Comparison of ENCODE assay signal across 11 mouse cellular contexts in genomic region chr4:154586334-154586733, GRCm38 (mm10). TPM values are rescaled to one million over a fixed set of nuclear protein-coding genes. Genes with fewer than 3 reads are reported as not detected.
DNase-seq lines count a peak whose midpoint lies in the region; ATAC-seq and TF ChIP-seq lines count a peak whose summit lies in the region.
"Had no signal": no experiment of that assay in that cellular context is flagged by ENCODE, and none has a peak within 500 bp of the region (broad histone marks: within the 10 kb centered on the region; RNA-seq: fewer than 3 reads in every experiment).

No protein-coding gene starts in this region.

- no peaks in the 10 kb centered on the region for H3K36me3 ChIP-seq in embryonic facial prominence, embryonic 11.5 days (replicated peaks; ENCODE audit: control insufficient read depth, insufficient read depth, low read depth, low read length)
- no peaks in the 10 kb centered on the region for H3K36me3 ChIP-seq in intestine, embryonic 14.5 days (ENCODE audit: control insufficient read depth, insufficient read depth, low read length)

- no peak overlapping the region; the same call in 1 of the 2 replicates for H3K9ac ChIP-seq in embryonic facial prominence, embryonic 11.5 days (replicated peaks; ENCODE audit: low read length)
- H3K9ac ChIP-seq in intestine, embryonic 14.5 days (ENCODE audit: low read length), result no peak overlapping the region

- TF ChIP-seq CTCF in gastrocnemius, adult 2 months (IDR thresholded peaks at IDR 0.05), result no peak
- no peak for TF ChIP-seq CTCF in layer of hippocampus, adult 2 months (conservative IDR thresholded peaks at IDR 0.05)

- peak overlapping the region; percentile 51; the same call in 1 of the 2 replicates for H3K27ac ChIP-seq in gastrocnemius, adult 2 months
- peak overlapping the region; percentile 76 for H3K27ac ChIP-seq in layer of hippocampus, adult 2 months
- H3K27ac ChIP-seq in embryonic facial prominence, embryonic 11.5 days (replicated peaks; ENCODE audit: low read depth, low read length), result peak overlapping the region; percentile 63
- H3K27ac ChIP-seq in intestine, embryonic 14.5 days (ENCODE audit: low read depth), result no peak overlapping the region

- WGBS in embryonic facial prominence, embryonic 11.5 days, result 52% methylated on average over 11 of the region's 11 CpGs
- 77% methylated on average over 11 of the region's 11 CpGs for WGBS in intestine, embryonic 14.5 days

- no peak overlapping the region for H3K4me3 ChIP-seq in gastrocnemius, adult 2 months
- no peak overlapping the region for H3K4me3 ChIP-seq in layer of hippocampus, adult 2 months
- H3K4me3 ChIP-seq in embryonic facial prominence, embryonic 11.5 days (ENCODE audit: low read depth, low read length), result no peak overlapping the region
- no peak overlapping the region for H3K4me3 ChIP-seq in intestine, embryonic 14.5 days (ENCODE audit: low read depth, low read length)

- ATAC-seq in embryonic facial prominence, embryonic 11.5 days (replicated peaks; ENCODE audit: insufficient number of reproducible peaks, low FRiP score, low TSS enrichment, low read depth), result peak; percentile 29
- peak; percentile 65 for ATAC-seq in intestine, embryonic 14.5 days (replicated peaks; ENCODE audit: low FRiP score, low TSS enrichment, low read depth)

- no peak for DNase-seq in gastrocnemius, adult 2 months
- DNase-seq in gastrocnemius, postnatal 14 days, result no peak
- no peak for DNase-seq in layer of hippocampus, adult 2 months (ENCODE audit: low spot score in 2 of 2)
- no peak for DNase-seq in layer of hippocampus, postnatal 10 days (ENCODE audit: low spot score in 2 of 2)
- DNase-seq in embryonic facial prominence, embryonic 11.5 days (ENCODE audit: low spot score), result peak; percentile 51
- no peak for DNase-seq in intestine, embryonic 14.5 days (ENCODE audit: low spot score)
- DNase-seq in adrenal gland, postnatal 36 days, result no peak
- no peak for DNase-seq in thymus, postnatal 10 days (ENCODE audit: low spot score in 2 of 2)
- DNase-seq: adrenal gland, adult 8-10 months; cerebellum, adult 9-11 months; kidney, adult 11 months had no signal

- peak overlapping the region; percentile 10; the same call in 1 of the 2 replicates for H3K4me2 ChIP-seq in embryonic facial prominence, embryonic 11.5 days (ENCODE audit: low read depth, low read length)
- H3K4me2 ChIP-seq in intestine, embryonic 14.5 days (ENCODE audit: low read length), result no peak overlapping the region

- H3K27me3 ChIP-seq in embryonic facial prominence, embryonic 11.5 days (ENCODE audit: control insufficient read depth, insufficient read depth, low read length), result no peaks in the 10 kb centered on the region
- no peaks in the 10 kb centered on the region for H3K27me3 ChIP-seq in intestine, embryonic 14.5 days (replicated peaks; ENCODE audit: control insufficient read depth, insufficient read depth, low read length)

- intact Hi-C loops in gastrocnemius, adult 2 months (cut with DNase I), result no loop called here
- intact Hi-C loops in gastrocnemius, postnatal 14 days (cut with DNase I; ENCODE audit: low total_unique reads), result no loop called here

- no peaks in the 10 kb centered on the region for H3K9me3 ChIP-seq in embryonic facial prominence, embryonic 11.5 days (replicated peaks; ENCODE audit: control insufficient read depth, low read length)
- H3K9me3 ChIP-seq in intestine, embryonic 14.5 days (ENCODE audit: control insufficient read depth, low read length), result no peaks in the 10 kb centered on the region

- peaks cover 25% of the 10 kb centered on the region for H3K4me1 ChIP-seq in embryonic facial prominence, embryonic 11.5 days (ENCODE audit: control insufficient read depth, insufficient read depth, low read length)
- H3K4me1 ChIP-seq in intestine, embryonic 14.5 days (replicated peaks; ENCODE audit: control insufficient read depth, insufficient read depth, low read length), result peaks cover 11% of the 10 kb centered on the region

RNA-seq across cellular contexts. Expression of gene Prdm16, which starts 50.3 kb away (rescaled TPM):
- total RNA-seq in gastrocnemius, adult 2 months (2021), result 1 to 10 TPM; 2.2 to 3.0 TPM
- total RNA-seq in gastrocnemius, postnatal 14 days (2021), result 1 to 10 TPM; 1.2 to 3.5 TPM
- total RNA-seq in layer of hippocampus, adult 2 months (2021), result 10 to 100 TPM; 10.8 to 11.5 TPM
- 10 to 100 TPM in 1 of 2 experiments, 1 to 10 TPM in 1; 9.8 to 13.5 TPM for total RNA-seq in layer of hippocampus, postnatal 10 days (2021)
- polyA plus RNA-seq in embryonic facial prominence, embryonic 11.5 days (2014; fragmentation: Nextera tagmentation; extraction: Ambion mirVana), result 22.3 and 28.3 TPM in 2 replicates
- polyA plus RNA-seq in intestine, embryonic 14.5 days (2014; fragmentation: Nextera tagmentation; extraction: Ambion mirVana), result 14.2 and 19.7 TPM in 2 replicates
- 1 to 10 TPM; 4.2 to 6.4 TPM for total RNA-seq in adrenal gland, postnatal 36 days (2021)
